Mouse (Mus musculus) heart, postnatal 0 days (tissue): Measurements from ENCODE around the gene Mrps2.

Experiments
- CTCF ChIP-seq: IDR thresholded peaks from 2 replicates; pipeline ENCODE4 v1.5.1; 2016; ENCODE audit warnings: antibody characterized with exemption, control low read depth, low read depth
- EP300 ChIP-seq: IDR thresholded peaks from 2 replicates; pipeline ENCODE4 v1.6.1; 2016; ENCODE audit warnings: antibody characterized with exemption, low read depth

GRCm38 (mm10) chr2:28498431-28498830, 30.6 kb downstream of the Mrps2 start:
- no peak for TF ChIP-seq EP300
- TF ChIP-seq CTCF: no peak
